ENCODE assay signal across 7 mouse cellular contexts in the genomic region with DNA sequence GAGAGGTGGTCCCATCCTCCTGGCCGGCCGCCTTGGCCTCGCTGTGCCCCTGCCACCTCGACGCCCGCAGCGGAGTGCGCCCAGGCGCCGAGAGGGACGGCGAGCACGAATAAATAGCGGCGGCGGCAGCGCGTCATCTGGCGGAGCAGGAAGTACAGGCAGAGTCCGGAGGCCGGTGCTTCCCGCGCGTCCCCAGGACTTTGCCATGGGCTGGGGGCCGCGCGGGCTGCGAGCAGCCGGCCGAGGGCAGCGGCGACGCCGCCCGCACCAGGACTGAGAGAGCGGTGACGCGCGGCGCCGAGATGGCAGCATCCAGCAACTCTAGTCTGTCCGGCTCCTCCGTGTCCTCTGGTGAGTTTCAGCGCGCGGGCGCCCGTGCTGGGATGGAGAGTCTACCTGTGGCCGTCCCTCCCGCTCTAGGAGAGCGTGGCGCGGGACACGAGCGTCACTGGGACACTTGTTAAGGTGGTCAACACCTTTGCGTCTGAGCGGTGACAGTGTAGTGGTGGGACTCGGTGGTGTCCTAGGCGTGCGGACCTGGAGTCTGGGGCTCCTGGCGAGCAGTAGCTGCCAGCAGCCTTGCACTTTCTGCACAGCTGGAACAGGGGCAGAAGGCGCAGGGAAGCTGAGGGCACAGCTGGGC. TPM values are rescaled to one million over a fixed set of nuclear protein-coding genes. Genes with fewer than 3 reads are reported as not detected.
DNase-seq lines count a peak whose midpoint lies in the region; ATAC-seq and TF ChIP-seq lines count a peak whose summit lies in the region.

No protein-coding gene starts in this region.

- H3K9me3 ChIP-seq in intestine, embryonic 15.5 days = no peaks in the 10 kb centered on the region
- H3K9me3 ChIP-seq in limb, embryonic 12.5 days = no peaks in the 10 kb centered on the region; the same call in 1 of the 2 replicates
- H3K9me3 ChIP-seq in midbrain, embryonic 10.5 days (replicated peaks) = no peaks in the 10 kb centered on the region

- H3K9ac ChIP-seq in intestine, embryonic 15.5 days = peak overlapping the region; percentile 74
- peak overlapping the region; percentile 90 for H3K9ac ChIP-seq in limb, embryonic 12.5 days (replicated peaks)

- peaks cover 4% of the 10 kb centered on the region; the same call in 1 of the 2 replicates for H3K27me3 ChIP-seq in intestine, embryonic 15.5 days (replicated peaks)
- peaks cover 28% of the 10 kb centered on the region for H3K27me3 ChIP-seq in limb, embryonic 12.5 days
- peaks cover 81% of the 10 kb centered on the region for H3K27me3 ChIP-seq in midbrain, embryonic 10.5 days (ENCODE audit: low read depth, poor library complexity, severe bottlenecking)

- H3K4me1 ChIP-seq in intestine, embryonic 15.5 days (replicated peaks) = peaks cover 11% of the 10 kb centered on the region; the same call in 1 of the 2 replicates
- H3K4me1 ChIP-seq in limb, embryonic 12.5 days (replicated peaks) = peaks cover 23% of the 10 kb centered on the region
- peaks cover 38% of the 10 kb centered on the region for H3K4me1 ChIP-seq in midbrain, embryonic 10.5 days

- ATAC-seq in intestine, embryonic 15.5 days = peak; percentile 89
- ATAC-seq in limb, embryonic 12.5 days (ENCODE audit: insufficient number of reproducible peaks, insufficient read depth, low FRiP score, low TSS enrichment, low read depth) = peak; percentile 66

- peak overlapping the region; percentile 89 for H3K27ac ChIP-seq in gastrocnemius, adult 2 months
- peak overlapping the region; percentile 83 for H3K27ac ChIP-seq in intestine, embryonic 15.5 days
- peak overlapping the region; percentile 72 for H3K27ac ChIP-seq in limb, embryonic 12.5 days
- peak overlapping the region; percentile 92 for H3K27ac ChIP-seq in midbrain, embryonic 10.5 days (replicated peaks)

- H3K4me2 ChIP-seq in intestine, embryonic 15.5 days (replicated peaks) = peak overlapping the region; percentile 96
- peak overlapping the region; percentile 90 for H3K4me2 ChIP-seq in limb, embryonic 12.5 days

- no peak for TF ChIP-seq CTCF in gastrocnemius, adult 2 months (IDR thresholded peaks at IDR 0.05)

- no peaks in the 10 kb centered on the region for H3K36me3 ChIP-seq in intestine, embryonic 15.5 days
- H3K36me3 ChIP-seq in limb, embryonic 12.5 days = no peaks in the 10 kb centered on the region
- H3K36me3 ChIP-seq in midbrain, embryonic 10.5 days = no peaks in the 10 kb centered on the region

- WGBS in intestine, embryonic 15.5 days = under 1% methylated on average over 62 of the region's 62 CpGs
- 0% methylated on average over 60 of the region's 62 CpGs for WGBS in limb, embryonic 12.5 days
- under 1% methylated on average over 62 of the region's 62 CpGs for WGBS in midbrain, embryonic 10.5 days

- intact Hi-C loops in gastrocnemius, adult 2 months (cut with DNase I) = no loop called here

- DNase-seq in adrenal gland, adult 8-10 months = peak; percentile 31
- peak; percentile 79 to 85 for DNase-seq in cerebellum, postnatal 14 days
- DNase-seq in gastrocnemius, adult 2 months = peak; percentile 63
- DNase-seq in midbrain, embryonic 10.5 days (ENCODE audit: low spot score) = peak; percentile 83
- DNase-seq in right cerebral cortex, postnatal 4 days = peak; percentile 64

- H3K4me3 ChIP-seq in gastrocnemius, adult 2 months = peak overlapping the region; percentile 82
- H3K4me3 ChIP-seq in intestine, embryonic 15.5 days (replicated peaks) = peak overlapping the region; percentile 74
- peak overlapping the region; percentile 67 for H3K4me3 ChIP-seq in limb, embryonic 12.5 days (replicated peaks)
- H3K4me3 ChIP-seq in midbrain, embryonic 10.5 days = peak overlapping the region; percentile 66

RNA-seq across cellular contexts. Expression of gene Chn2, which starts 0.6 kb away (rescaled TPM):
- total RNA-seq in adrenal gland, adult 8-10 months (2022) = 10 to 100 TPM in 2 of 4 experiments, 1 to 10 TPM in 2; 7.1 to 24.4 (median 16.6) TPM
- 1 to 10 TPM; 1.0 to 1.3 TPM for total RNA-seq in gastrocnemius, adult 2 months (2021)
- polyA plus RNA-seq in intestine, embryonic 15.5 days (2015; fragmentation: Nextera tagmentation; extraction: Ambion mirVana) = 19.7 and 20.8 TPM in 2 replicates
- 11.9 and 12.0 TPM in 2 replicates for polyA plus RNA-seq in limb, embryonic 12.5 days (2016; fragmentation: Nextera tagmentation; extraction: Ambion mirVana)
- polyA plus RNA-seq in midbrain, embryonic 10.5 days (2016; fragmentation: Nextera tagmentation; extraction: Ambion mirVana) = 17.3 and 20.0 TPM in 2 replicates

Comparison
In these comparisons a context has a peak if more than half of its experiments do, and no peak if none do; other contexts are left out.
1. Peak in every context shown above with its lines: DNase-seq, ATAC-seq, H3K4me3 ChIP-seq and H3K27ac ChIP-seq.
2. DNase-seq: peak in every context shown above with its lines; median percentile 83 in midbrain, embryonic 10.5 days; 82 in cerebellum, postnatal 14 days; 64 in right cerebral cortex, postnatal 4 days; 63 in gastrocnemius, adult 2 months; 31 in adrenal gland, adult 8-10 months.